Mouse (Mus musculus) c-Kit-positive CD71-positive TER-119-positive erythroid progenitor cells, embryonic 14.5 days (primary cell): ENCODE measurements around the gene Fgfr2.

Experiments
- DNase-seq: peaks from one replicate; pipeline ENCODE4 v3.0.0-alpha.2; 2013; ENCODE audit warnings: low spot score

Fgfr2 gene

GRCm38 (mm10) chr7:131722783-131723575 lies 1400.2 kb downstream of the Fgfr2 start:
- no peak for DNase-seq

- DNase-seq, result no peak
Observed at GRCm38 (mm10) chr7:131722316-131722715, 1400.8 kb downstream of the Fgfr2 start.

GRCm38 (mm10) chr7:131718280-131718679 lies 1404.9 kb downstream of the Fgfr2 start:
- DNase-seq, result no peak

GRCm38 (mm10) chr7:131713076-131713475 lies 1410.1 kb downstream of the Fgfr2 start:
- no peak for DNase-seq

GRCm38 (mm10) chr7:131696889-131697288 lies 1426.3 kb downstream of the Fgfr2 start:
- DNase-seq, result no peak

GRCm38 (mm10) chr7:131687324-131687723 lies 1435.8 kb downstream of the Fgfr2 start:
- DNase-seq, result no peak

- no peak for DNase-seq
Observed at GRCm38 (mm10) chr7:131677126-131677525, 1446.0 kb downstream of the Fgfr2 start.

- no peak for DNase-seq
Observed at GRCm38 (mm10) chr7:131670586-131670985, 1452.6 kb downstream of the Fgfr2 start.

- DNase-seq, result no peak
Observed at GRCm38 (mm10) chr7:131669326-131669725, 1453.8 kb downstream of the Fgfr2 start.

- no peak for DNase-seq
Observed at GRCm38 (mm10) chr7:131660726-131661125, 1462.4 kb downstream of the Fgfr2 start.

GRCm38 (mm10) chr7:131656017-131656416 lies 1467.1 kb downstream of the Fgfr2 start:
- DNase-seq, result no peak

- DNase-seq, result no peak
Observed at GRCm38 (mm10) chr7:131653416-131653815, 1469.7 kb downstream of the Fgfr2 start.

- no peak for DNase-seq
Observed at GRCm38 (mm10) chr7:131651921-131652694, 1471.0 kb downstream of the Fgfr2 start.

GRCm38 (mm10) chr7:131650277-131650676 lies 1472.9 kb downstream of the Fgfr2 start:
- DNase-seq, result no peak

- no peak for DNase-seq
Observed at GRCm38 (mm10) chr7:131648276-131648675, 1474.9 kb downstream of the Fgfr2 start.

GRCm38 (mm10) chr7:131647583-131647982 lies 1475.6 kb downstream of the Fgfr2 start:
- no peak for DNase-seq

GRCm38 (mm10) chr7:131644586-131644985 lies 1478.6 kb downstream of the Fgfr2 start:
- no peak for DNase-seq

- no peak for DNase-seq
Observed at GRCm38 (mm10) chr7:131644051-131644450, 1479.1 kb downstream of the Fgfr2 start.

- no peak for DNase-seq
Observed at GRCm38 (mm10) chr7:131643341-131643840, 1479.8 kb downstream of the Fgfr2 start.

GRCm38 (mm10) chr7:131629562-131629961 lies 1493.6 kb downstream of the Fgfr2 start:
- DNase-seq, result no peak

GRCm38 (mm10) chr7:131628846-131629391 lies 1494.2 kb downstream of the Fgfr2 start:
- DNase-seq, result no peak

- no peak for DNase-seq
Observed at GRCm38 (mm10) chr7:131628356-131628755, 1494.8 kb downstream of the Fgfr2 start.

GRCm38 (mm10) chr7:131609677-131610076 lies 1513.5 kb downstream of the Fgfr2 start:
- DNase-seq, result no peak
